Mouse (Mus musculus): Measurements from ENCODE around the gene Stpg1. TPM values are rescaled to one million over a fixed set of nuclear protein-coding genes. Genes with fewer than 3 reads are reported as not detected.

The Stpg1 gene
- polyA plus RNA-seq, 1 experiment from 2014 or later = not detected

GRCm38 (mm10) chr4:135493271-135493670 lies 1.3 kb upstream of the Stpg1 start:
- no peak for TF ChIP-seq CTCF (IDR thresholded peaks at IDR 0.05)
- no peak for ATAC-seq
- no peak for DNase-seq (ENCODE audit: low read depth, low spot score)
- in situ Hi-C loops (cut with MboI; ENCODE audit: low pct_unique_long_range_greater_than_20kb) = no loop called here
- no peaks in the 10 kb centered on the region for H3K27me3 ChIP-seq
- POLR2A ChIA-PET = no interaction called here
- CTCF ChIA-PET = interaction anchor here (0.6 to 1.7 kb wide), 4 partner anchors 12 to 82 kb away, joined by 3 to 4 read pairs (median 3); no protein-coding TSS in a partner anchor

- no peak for TF ChIP-seq CTCF (IDR thresholded peaks at IDR 0.05)
- POLR2A ChIA-PET = interaction anchor here (0.6 to 1.1 kb wide), 2 partner anchors 60 to 61 kb away, joined by 3 to 12 read pairs; partner anchors contain the start of gene Rcan3
- in situ Hi-C loops (cut with MboI; ENCODE audit: low pct_unique_long_range_greater_than_20kb) = no loop called here
- no peak for ATAC-seq
- no peaks in the 10 kb centered on the region for H3K27me3 ChIP-seq
- no peak for DNase-seq (ENCODE audit: low read depth, low spot score)
- CTCF ChIA-PET = interaction anchor here (0.6 to 1.7 kb wide), 5 partner anchors 11 to 56 kb away, joined by 3 to 4 read pairs (median 3); no protein-coding TSS in a partner anchor
These were observed 684 bp upstream of the Stpg1 start for GRCm38 (mm10) chr4:135493691-135494520.

GRCm38 (mm10) chr4:135495397-135495791 lies 804 bp downstream of the Stpg1 start:
- ChIA-PET POLR2A (no interaction called here), CTCF (interaction anchor here (0.8 kb wide), 1 partner anchor 13 kb away, joined by 3 read pairs; no protein-coding TSS in a partner anchor)
- TF ChIP-seq CTCF (IDR thresholded peaks at IDR 0.05) = no peak
- ATAC-seq (no peak), DNase-seq (ENCODE audit: low read depth, low spot score) (no peak)
- in situ Hi-C loops (cut with MboI; ENCODE audit: low pct_unique_long_range_greater_than_20kb) = loop anchor here (5.0 kb wide), 1 partner anchor 48 kb away; no protein-coding TSS in a partner anchor
- H3K27me3 ChIP-seq = no peaks in the 10 kb centered on the region

GRCm38 (mm10) chr4:135495810-135496209 lies 1.2 kb downstream of the Stpg1 start:
- ATAC-seq (no peak), DNase-seq (ENCODE audit: low read depth, low spot score) (no peak)
- no peak for TF ChIP-seq CTCF (IDR thresholded peaks at IDR 0.05)
- ChIA-PET POLR2A (no interaction called here), CTCF (interaction anchor here (0.8 to 1.1 kb wide), 2 partner anchors 12 kb away, joined by 3 to 5 read pairs; no protein-coding TSS in a partner anchor)
- no peaks in the 10 kb centered on the region for H3K27me3 ChIP-seq
- in situ Hi-C loops (cut with MboI; ENCODE audit: low pct_unique_long_range_greater_than_20kb) = loop anchor here (5.0 kb wide), 1 partner anchor 49 kb away; no protein-coding TSS in a partner anchor

- CTCF ChIA-PET = no interaction called here
- no peak for ATAC-seq
- POLR2A ChIA-PET = no interaction called here
- in situ Hi-C loops (cut with MboI; ENCODE audit: low pct_unique_long_range_greater_than_20kb) = loop anchor here (5.0 kb wide), 1 partner anchor 51 kb away; no protein-coding TSS in a partner anchor
- no peak for TF ChIP-seq CTCF (IDR thresholded peaks at IDR 0.05)
- no peaks in the 10 kb centered on the region for H3K27me3 ChIP-seq
- no peak for DNase-seq (ENCODE audit: low read depth, low spot score)
These were observed 3.5 kb downstream of the Stpg1 start for GRCm38 (mm10) chr4:135498136-135498535.

GRCm38 (mm10) chr4:135499831-135500230 lies 5.2 kb downstream of the Stpg1 start:
- ATAC-seq = no peak
- DNase-seq (ENCODE audit: low read depth, low spot score) = no peak
- POLR2A ChIA-PET = no interaction called here
- TF ChIP-seq CTCF (IDR thresholded peaks at IDR 0.05) = no peak
- no peaks in the 10 kb centered on the region for H3K27me3 ChIP-seq
- CTCF ChIA-PET = no interaction called here
- in situ Hi-C loops (cut with MboI; ENCODE audit: low pct_unique_long_range_greater_than_20kb) = loop anchor here (5.0 to 25.0 kb wide), 2 partner anchors 53 to 412 kb away; partner anchors contain the start of gene Fuca1

GRCm38 (mm10) chr4:135501587-135501986 lies 7.0 kb downstream of the Stpg1 start:
- ATAC-seq = no peak
- no peak for TF ChIP-seq CTCF (IDR thresholded peaks at IDR 0.05)
- no peaks in the 10 kb centered on the region for H3K27me3 ChIP-seq
- POLR2A ChIA-PET = no interaction called here
- in situ Hi-C loops (cut with MboI; ENCODE audit: low pct_unique_long_range_greater_than_20kb) = loop anchor here (25.0 kb wide), 1 partner anchor 411 kb away; the partner anchor contains the start of gene Fuca1
- CTCF ChIA-PET = no interaction called here
- no peak for DNase-seq (ENCODE audit: low read depth, low spot score)

- H3K27me3 ChIP-seq = no peaks in the 10 kb centered on the region
- DNase-seq (ENCODE audit: low read depth, low spot score) = no peak
- in situ Hi-C loops (cut with MboI; ENCODE audit: low pct_unique_long_range_greater_than_20kb) = loop anchor here (25.0 kb wide), 1 partner anchor 407 kb away; the partner anchor contains the start of gene Fuca1
- no peak for ATAC-seq
- no peak for TF ChIP-seq CTCF (IDR thresholded peaks at IDR 0.05)
- ChIA-PET POLR2A (no interaction called here), CTCF (no interaction called here)
These were observed 11.2 kb downstream of the Stpg1 start for GRCm38 (mm10) chr4:135505794-135506193.

GRCm38 (mm10) chr4:135507547-135508350 lies 13.2 kb downstream of the Stpg1 start:
- H3K27me3 ChIP-seq = no peaks in the 10 kb centered on the region
- in situ Hi-C loops (cut with MboI; ENCODE audit: low pct_unique_long_range_greater_than_20kb) = loop anchor here (25.0 kb wide), 1 partner anchor 405 kb away; the partner anchor contains the start of gene Fuca1
- TF ChIP-seq CTCF (IDR thresholded peaks at IDR 0.05) = peak; percentile 63
- DNase-seq (ENCODE audit: low read depth, low spot score) = no peak
- ChIA-PET POLR2A (no interaction called here), CTCF (interaction anchor here (1.0 to 3.0 kb wide), 5 partner anchors 10 to 177 kb away, joined by 3 to 25 read pairs (median 5); no protein-coding TSS in a partner anchor)
- ATAC-seq = no peak

- ATAC-seq = no peak
- in situ Hi-C loops (cut with MboI; ENCODE audit: low pct_unique_long_range_greater_than_20kb) = loop anchor here (25.0 kb wide), 1 partner anchor 404 kb away; the partner anchor contains the start of gene Fuca1
- ChIA-PET CTCF (interaction anchor here (1.0 to 3.0 kb wide), 4 partner anchors 9 to 176 kb away, joined by 3 to 25 read pairs (median 6); no protein-coding TSS in a partner anchor), POLR2A (no interaction called here)
- H3K27me3 ChIP-seq = no peaks in the 10 kb centered on the region
- DNase-seq (ENCODE audit: low read depth, low spot score) = no peak
- TF ChIP-seq CTCF (IDR thresholded peaks at IDR 0.05) = peak; percentile 71
These were observed 13.9 kb downstream of the Stpg1 start for GRCm38 (mm10) chr4:135508419-135509039.

Data from Patski (cell line).